Mouse (Mus musculus): Measurements from ENCODE around the gene Tanc2.

DNA sequence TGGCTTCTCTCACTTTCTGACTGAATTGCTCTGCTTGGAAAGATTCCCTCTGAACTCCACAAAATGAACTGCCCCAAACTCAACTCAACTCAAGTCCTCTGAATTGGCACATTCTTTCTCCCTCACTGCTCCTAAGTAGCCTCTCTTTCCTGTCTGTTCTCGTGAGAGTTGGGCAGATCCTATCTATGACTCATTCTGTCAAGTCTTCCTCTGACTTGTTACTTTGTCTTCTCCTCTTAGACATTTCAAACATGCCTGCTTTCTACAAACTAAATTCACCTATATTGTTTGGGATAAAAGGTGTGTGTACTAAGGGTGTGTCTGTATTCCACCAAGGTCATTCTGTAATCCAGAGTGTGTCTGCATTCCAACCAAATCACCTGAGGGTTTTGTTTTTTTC lies 309.4 kb downstream of the Tanc2 start:
- no peak for TF ChIP-seq CTCF (IDR thresholded peaks at IDR 0.05 in 2 of 3, conservative IDR thresholded peaks at IDR 0.05 in 1 of 3; ENCODE audit: control insufficient read depth in 1 of 3, insufficient read depth in 1 of 3, low read depth in 2 of 3, low read length in 3 of 3, poor library complexity in 1 of 3, severe bottlenecking in 1 of 3)
- no peak for TF ChIP-seq RCOR1 (IDR thresholded peaks at IDR 0.05; ENCODE audit: low read depth, low read length)

Data from MEL (cell line).